Mouse (Mus musculus) limb, embryonic 11.5 days (tissue): ENCODE data around the gene Ifitm10. TPM values are rescaled to one million over a fixed set of nuclear protein-coding genes. Genes with fewer than 3 reads are reported as not detected.

ENCODE experiments used
- ATAC-seq: fragments of 200-750 bp; cut with Nextera tagmentation; 2 replicates; pipeline ENCODE4 v1.8.0; 2017; ENCODE audit warnings: low read depth; ENCODE audit not compliant: insufficient number of reproducible peaks, low FRiP score, low TSS enrichment
- DNase-seq: peaks from one replicate; pipeline ENCODE4 v3.0.0-alpha.2; 2015; ENCODE audit warnings: low spot score
- H3K27ac ChIP-seq: fragments of 300-500 bp; sonication (generic); replicated peaks from 2 replicates; pipeline ENCODE4 v1.5.1; 2014; ENCODE audit warnings: low read depth, mild to moderate bottlenecking, low read length
- H3K27me3 ChIP-seq: fragments of 300-500 bp; sonication (generic); 2 replicates; pipeline ENCODE4 v1.6.1; 2014; ENCODE audit warnings: mild to moderate bottlenecking, low read length, mixed read lengths; ENCODE audit not compliant: control insufficient read depth, insufficient read depth
- H3K36me3 ChIP-seq: fragments of 300-500 bp; sonication (generic); 2 replicates; pipeline ENCODE4 v1.6.1; 2014; ENCODE audit warnings: mild to moderate bottlenecking, low read length, moderate library complexity, mixed read lengths; ENCODE audit not compliant: control insufficient read depth, insufficient read depth
- H3K4me1 ChIP-seq: fragments of 300-500 bp; sonication (generic); 2 replicates; pipeline ENCODE4 v1.6.1; 2014; ENCODE audit warnings: low read length, mixed read lengths; ENCODE audit not compliant: control insufficient read depth, insufficient read depth
- H3K4me2 ChIP-seq: fragments of 300-500 bp; sonication (generic); 2 replicates; pipeline ENCODE4 v1.6.1; 2014; ENCODE audit warnings: low read depth, mild to moderate bottlenecking, moderate library complexity; ENCODE audit not compliant: severe bottlenecking
- H3K4me3 ChIP-seq: fragments of 300-500 bp; sonication (generic); 2 replicates; pipeline ENCODE4 v1.5.1; 2014; ENCODE audit warnings: low read depth, low read length
- H3K9ac ChIP-seq: fragments of 300-500 bp; sonication (generic); 2 replicates; pipeline ENCODE4 v1.6.1; 2014; ENCODE audit warnings: mild to moderate bottlenecking, low read length
- H3K9me3 ChIP-seq: fragments of 300-500 bp; sonication (generic); 2 replicates; pipeline ENCODE4 v1.6.1; 2016; ENCODE audit warnings: low read length; ENCODE audit not compliant: control insufficient read depth
- WGBS: fragments of 180-500 bp; shearing (Covaris S2); extraction: QIAGEN DNeasy Blood & Tissue Kit; methylation state at CpG from one replicate; pipeline ENCODE4 v1.1.7; 2014; 5-methylcytosine and 5-hydroxymethylcytosine counted together
- polyA plus RNA-seq: library from polyadenylated mRNA; unstranded; fragments of >200 nt; fragmentation: Nextera tagmentation; extraction: Ambion mirVana; gene quantifications from 2 replicates; pipeline ENCODE4 v1.2.1, GENCODE M21; 2014

The Ifitm10 gene
- polyA plus RNA-seq, 1 experiment from 2014 or later, result 0.72 TPM

DNA sequence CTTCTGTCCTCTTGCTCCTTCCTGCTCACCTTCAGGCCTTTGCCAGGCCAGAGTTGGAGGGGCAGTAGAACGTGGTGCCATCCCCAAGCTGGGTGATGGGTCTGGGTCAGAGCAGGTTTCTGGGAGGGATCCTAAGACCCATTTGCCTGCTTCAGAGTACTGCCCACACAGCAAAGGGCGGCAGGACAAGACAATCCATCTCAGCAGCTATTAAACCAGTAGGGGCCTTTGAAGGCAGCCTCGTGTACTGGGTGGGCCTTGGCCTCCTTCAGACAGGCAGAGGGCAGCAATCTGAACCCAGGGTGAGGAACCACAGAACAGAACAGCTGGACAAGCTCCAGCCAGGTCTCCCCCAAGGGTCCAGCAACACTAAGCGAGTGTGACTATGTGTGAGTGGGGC lies 2.5 kb upstream of the Ifitm10 start:
- no peak for DNase-seq
- H3K9ac ChIP-seq, result no peak overlapping the region
- no peak for ATAC-seq
- WGBS, result 72% methylated on average over 4 of the region's 4 CpGs
- no peak overlapping the region for H3K4me3 ChIP-seq
- H3K36me3 ChIP-seq, result peaks cover 11% of the 10 kb centered on the region
- no peaks in the 10 kb centered on the region for H3K9me3 ChIP-seq
- no peak overlapping the region for H3K4me2 ChIP-seq
- H3K27me3 ChIP-seq, result peaks cover 19% of the 10 kb centered on the region
- H3K27ac ChIP-seq, result no peak overlapping the region
- H3K4me1 ChIP-seq, result no peaks in the 10 kb centered on the region

DNA sequence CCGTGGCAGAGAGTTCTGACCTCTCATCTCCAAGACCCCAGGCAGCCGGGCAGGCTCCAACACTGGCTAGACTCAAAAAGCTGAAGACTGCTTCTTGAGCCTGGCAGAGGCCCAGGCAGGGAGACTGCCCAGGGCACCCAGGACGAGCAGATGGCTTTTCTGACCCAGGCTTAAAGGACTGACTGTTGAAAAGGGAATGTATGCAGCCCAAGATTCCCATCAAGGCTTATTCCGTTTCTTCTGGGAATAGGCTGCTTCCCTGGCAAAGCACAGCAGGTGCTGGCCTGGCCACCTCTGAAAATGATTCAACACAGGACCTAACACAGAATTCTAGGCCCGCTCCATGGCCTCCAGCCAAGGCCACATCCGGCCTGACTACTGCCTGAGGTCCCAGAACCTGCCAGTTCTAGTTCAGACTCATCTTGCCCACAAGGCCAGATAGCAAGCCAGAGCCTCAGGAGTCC lies 1.7 kb upstream of the Ifitm10 start:
- Histone ChIP-seq H3K27me3 (peaks cover 27% of the 10 kb centered on the region), H3K4me2 (no peak overlapping the region), H3K9ac (no peak overlapping the region), H3K27ac (no peak overlapping the region), H3K9me3 (no peaks in the 10 kb centered on the region), H3K36me3 (peaks cover 9% of the 10 kb centered on the region), H3K4me3 (no peak overlapping the region), H3K4me1 (no peaks in the 10 kb centered on the region)
- DNase-seq, result no peak
- WGBS, result 82% methylated on average over 6 of the region's 6 CpGs
- no peak for ATAC-seq

DNA sequence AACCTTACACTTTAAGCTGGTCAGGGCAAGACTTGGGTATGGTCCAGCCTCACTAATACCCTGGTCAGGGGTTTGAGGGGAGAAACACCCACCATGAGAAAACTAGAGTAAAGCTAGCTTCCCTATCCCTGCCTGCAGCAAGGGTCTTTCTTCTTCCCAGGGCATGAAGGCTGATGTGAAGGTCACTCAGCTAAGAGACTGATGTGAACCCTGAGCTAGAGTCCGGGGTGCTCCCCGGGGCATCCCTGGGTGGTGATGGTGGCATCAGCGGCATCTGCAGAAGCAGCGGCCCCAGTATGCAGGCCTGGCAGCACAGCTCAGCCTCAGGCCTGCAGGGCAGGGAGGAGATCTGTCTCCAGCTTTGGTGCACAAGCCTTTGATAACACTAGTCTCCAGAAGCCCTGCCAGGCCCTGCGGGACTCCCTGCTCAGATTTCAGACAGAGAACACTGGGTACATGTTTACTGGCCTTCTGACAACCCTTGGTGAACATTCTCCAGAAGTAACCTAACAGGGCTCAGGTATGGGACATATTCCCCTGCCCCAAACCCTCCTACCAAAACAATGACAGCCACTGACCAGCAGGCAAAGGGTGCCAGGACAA lies 961 bp upstream of the Ifitm10 start:
- 87% methylated on average over 5 of the region's 5 CpGs for WGBS
- no peaks in the 10 kb centered on the region for H3K4me1 ChIP-seq
- no peak overlapping the region for H3K27ac ChIP-seq

DNA sequence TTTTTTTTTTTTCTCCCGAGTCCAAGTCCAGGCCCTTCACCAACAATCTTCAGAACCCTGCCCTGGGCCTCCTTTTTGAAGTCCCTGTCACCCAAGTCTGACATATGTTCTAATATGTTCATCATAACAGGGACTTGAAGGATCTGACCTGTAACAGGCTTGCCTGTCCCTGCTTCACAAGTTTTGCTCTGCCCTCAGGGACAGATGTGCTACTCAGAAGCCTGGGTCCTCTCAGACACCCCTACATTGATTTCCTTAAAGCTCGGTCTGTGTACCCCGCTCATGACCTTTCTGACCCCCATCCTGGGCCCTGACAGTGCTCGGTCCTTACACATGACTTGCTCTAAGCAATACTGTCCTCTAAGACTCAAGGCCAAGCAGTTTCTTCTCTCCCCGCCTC lies 514 bp downstream of the Ifitm10 start:
- ATAC-seq, result no peak
- no peaks in the 10 kb centered on the region for H3K9me3 ChIP-seq
- H3K27ac ChIP-seq, result no peak overlapping the region
- H3K4me2 ChIP-seq, result no peak overlapping the region
- no peak overlapping the region for H3K4me3 ChIP-seq
- 79% methylated on average over 5 of the region's 5 CpGs for WGBS
- no peaks in the 10 kb centered on the region; the same call in 1 of the 2 replicates for H3K36me3 ChIP-seq
- peaks cover 32% of the 10 kb centered on the region for H3K27me3 ChIP-seq
- no peaks in the 10 kb centered on the region for H3K4me1 ChIP-seq
- no peak overlapping the region for H3K9ac ChIP-seq
- DNase-seq, result no peak

More for the DNA sequence above, 961 bp upstream of the Ifitm10 start:
- Histone ChIP-seq H3K27me3 (peaks cover 32% of the 10 kb centered on the region), H3K4me3 (no peak overlapping the region), H3K9me3 (no peaks in the 10 kb centered on the region), H3K4me2 (no peak overlapping the region), H3K36me3 (peaks cover 2% of the 10 kb centered on the region; the same call in 1 of the 2 replicates), H3K9ac (no peak overlapping the region)
- DNase-seq, result no peak
- ATAC-seq, result no peak

DNA sequence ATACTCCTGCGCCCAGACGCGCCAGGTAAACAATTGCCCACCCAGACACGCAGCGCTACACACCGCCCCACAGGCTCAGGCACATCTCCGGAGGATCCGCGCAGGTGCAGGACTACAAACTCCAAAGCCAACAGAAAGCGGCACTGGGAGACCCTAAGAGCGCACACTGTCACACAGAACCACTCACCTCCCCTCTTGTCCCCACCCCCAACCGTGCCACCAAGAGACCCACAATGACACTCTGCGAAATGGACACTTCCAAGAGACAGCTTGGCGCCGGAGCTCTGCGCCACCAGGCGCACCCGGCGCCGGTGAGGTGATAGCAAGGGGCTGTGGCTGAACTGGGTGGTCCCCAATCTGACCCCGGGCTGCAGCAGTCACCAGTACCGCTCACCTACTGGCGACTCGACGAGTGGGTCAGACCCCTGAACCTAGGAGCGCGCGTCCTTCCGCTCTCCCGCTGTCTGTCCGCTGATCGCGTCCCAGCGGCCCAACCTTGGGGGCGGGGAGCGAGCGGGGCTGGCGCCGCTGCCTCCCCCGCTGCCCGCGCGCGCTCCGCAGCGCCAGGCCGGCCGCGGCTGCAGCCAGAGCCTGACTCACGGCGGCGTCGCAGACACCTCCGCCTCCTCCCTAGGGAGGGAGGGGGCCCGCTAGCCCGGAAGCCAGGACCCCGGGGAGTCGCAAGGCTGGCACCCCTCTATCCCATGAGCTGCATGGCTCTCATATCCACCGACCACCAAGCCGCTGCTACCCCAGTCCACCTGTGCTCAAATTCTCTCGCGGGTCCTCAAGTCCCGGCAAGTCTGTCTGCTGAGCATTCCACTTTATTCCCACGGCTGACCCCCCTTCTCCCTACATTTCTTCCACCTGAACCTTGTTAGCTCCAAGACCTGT lies 1.5 kb downstream of the Ifitm10 start:
- DNase-seq (peak; percentile 32), ATAC-seq (peak; percentile 46; the same call in 1 of the 2 replicates)
- H3K4me3 ChIP-seq, result peak overlapping the region; percentile 20
- no peaks in the 10 kb centered on the region for H3K4me1 ChIP-seq
- H3K4me2 ChIP-seq, result peak overlapping the region; percentile 59
- H3K9ac ChIP-seq, result no peak overlapping the region
- 2% methylated on average over 59 of the region's 64 CpGs for WGBS
- H3K27ac ChIP-seq, result no peak overlapping the region
- H3K36me3 ChIP-seq, result no peaks in the 10 kb centered on the region; the same call in 1 of the 2 replicates
- no peaks in the 10 kb centered on the region for H3K9me3 ChIP-seq
- peaks cover 32% of the 10 kb centered on the region for H3K27me3 ChIP-seq

DNA sequence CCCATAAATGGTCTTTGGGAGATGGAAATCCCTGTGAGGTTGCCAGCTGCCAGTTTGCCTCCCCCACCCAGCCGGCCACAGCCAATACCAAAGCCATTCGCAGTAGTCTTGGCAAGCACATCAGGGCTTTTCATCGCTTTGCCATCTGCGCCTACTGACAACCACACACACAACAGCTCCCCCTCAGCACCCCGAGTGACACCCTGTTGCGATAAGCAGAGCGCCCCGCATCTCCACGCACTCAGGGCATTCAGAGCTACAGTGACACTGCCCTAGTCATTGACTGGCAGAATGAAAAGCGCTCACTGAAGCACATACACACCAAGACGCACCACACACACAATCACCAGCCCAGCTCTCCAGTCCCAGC lies 2.2 kb downstream of the Ifitm10 start:
- H3K27me3 ChIP-seq, result peaks cover 32% of the 10 kb centered on the region
- no peak for ATAC-seq

DNA sequence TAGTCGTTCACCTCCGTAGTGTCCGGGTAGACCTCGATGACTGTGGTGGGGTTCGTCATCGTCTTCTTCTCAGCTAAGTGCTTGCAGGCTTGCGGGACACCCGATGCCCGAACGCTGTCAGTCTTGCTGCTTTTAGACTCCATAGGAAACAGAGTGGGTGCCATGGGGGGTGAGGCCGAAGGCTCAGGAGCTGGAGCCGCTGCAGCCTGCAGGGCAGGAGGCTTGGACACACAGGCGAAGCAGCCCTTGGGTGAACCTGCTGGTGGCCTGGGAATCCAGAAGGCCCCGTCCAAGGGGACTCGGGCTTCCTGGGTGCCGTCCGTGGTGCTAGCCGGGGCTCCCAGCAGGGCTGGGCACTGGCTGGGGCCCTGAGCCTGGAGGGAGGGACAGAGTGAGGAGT lies 2.6 kb downstream of the Ifitm10 start:
- H3K36me3 ChIP-seq, result no peaks in the 10 kb centered on the region; the same call in 1 of the 2 replicates
- DNase-seq (no peak), ATAC-seq (no peak)
- H3K9ac ChIP-seq, result no peak overlapping the region
- H3K4me2 ChIP-seq, result no peak overlapping the region
- no peaks in the 10 kb centered on the region for H3K9me3 ChIP-seq
- no peak overlapping the region for H3K27ac ChIP-seq
- peaks cover 32% of the 10 kb centered on the region for H3K27me3 ChIP-seq
- H3K4me3 ChIP-seq, result no peak overlapping the region
- 81% methylated on average over 18 of the region's 18 CpGs for WGBS
- H3K4me1 ChIP-seq, result no peaks in the 10 kb centered on the region

More for the DNA sequence above, 2.2 kb downstream of the Ifitm10 start:
- Histone ChIP-seq H3K9me3 (no peaks in the 10 kb centered on the region), H3K4me1 (no peaks in the 10 kb centered on the region), H3K4me2 (peak overlapping the region; percentile 59), H3K36me3 (no peaks in the 10 kb centered on the region; the same call in 1 of the 2 replicates), H3K4me3 (peak overlapping the region; percentile 20), H3K9ac (no peak overlapping the region), H3K27ac (no peak overlapping the region)
- no peak for DNase-seq
- WGBS, result 29% methylated on average over 11 of the region's 11 CpGs

DNA sequence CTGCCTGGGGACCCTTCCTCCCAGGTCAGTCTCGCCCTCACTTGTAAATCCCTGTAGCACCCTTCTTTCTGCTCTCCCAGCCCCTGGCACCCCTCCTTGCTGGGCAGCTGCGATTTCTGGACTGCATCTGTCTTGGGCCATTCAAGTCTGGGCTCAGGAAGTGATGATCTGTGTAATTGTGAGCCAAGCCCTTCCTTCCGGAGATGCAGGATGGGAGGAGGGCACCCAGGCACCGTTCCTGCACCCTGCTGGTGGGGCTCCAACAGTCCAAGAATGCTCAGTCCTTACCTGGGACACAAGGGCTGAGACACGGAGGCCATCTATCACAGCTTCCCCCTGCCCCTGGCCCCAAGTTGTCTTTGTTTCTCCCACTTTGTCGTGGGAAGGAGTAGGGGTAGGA lies 3.7 kb downstream of the Ifitm10 start:
- Histone ChIP-seq H3K27me3 (peaks cover 32% of the 10 kb centered on the region), H3K9me3 (no peaks in the 10 kb centered on the region), H3K9ac (no peak overlapping the region), H3K36me3 (no peaks in the 10 kb centered on the region), H3K27ac (no peak overlapping the region), H3K4me3 (no peak overlapping the region), H3K4me1 (no peaks in the 10 kb centered on the region), H3K4me2 (no peak overlapping the region)
- no peak for ATAC-seq
- DNase-seq, result no peak
- 74% methylated on average over 6 of the region's 6 CpGs for WGBS
